Mouse (Mus musculus) G1E (cell line): ENCODE measurements around the gene Col15a1.

Experiments
- CTCF ChIP-seq: IDR thresholded peaks from 2 replicates; pipeline ENCODE4 v1.5.1; 2012; ENCODE audit warnings: low read depth, low read length, inconsistent platforms, mixed read lengths
- GATA1 ChIP-seq: IDR thresholded peaks from 2 replicates; pipeline ENCODE4 v1.6.1; 2012; ENCODE audit warnings: borderline replicate concordance, low read length, inconsistent platforms, mixed read lengths
- GATA2 ChIP-seq: IDR thresholded peaks from 2 replicates; pipeline ENCODE4 v1.6.1; 2012; ENCODE audit warnings: low read depth, low read length, inconsistent platforms, borderline replicate concordance
- TAL1 ChIP-seq: conservative IDR thresholded peaks from 2 replicates; pipeline ENCODE4 v1.6.1; 2012; ENCODE audit warnings: low read depth, low read length, inconsistent platforms, mixed read lengths

- TF ChIP-seq CTCF (no peak), GATA1 (no peak), TAL1 (no peak), GATA2 (no peak)
Measured at GRCm38 (mm10) chr4:47315458-47315857, 107.5 kb downstream of the Col15a1 start.
